Mouse (Mus musculus) MEL (cell line): ENCODE results near the gene Slc35d1. TPM values are rescaled to one million over a fixed set of nuclear protein-coding genes. Genes with fewer than 3 reads are reported as not detected.

Experiments used
- DNase-seq: peaks from one replicate; pipeline ENCODE4 v3.0.0; 2011; ENCODE audit warnings: low read depth, low spot score
- H3K27ac ChIP-seq: 2 replicates; pipeline ENCODE4 v1.5.1; 2012; ENCODE audit warnings: low read depth, mild to moderate bottlenecking, control low read depth, low read length, moderate library complexity; ENCODE audit not compliant: control insufficient read depth
- H3K27me3 ChIP-seq, 2 experiments: fragments of 150-350 bp in 1 of 2; sonication (generic) in 1 of 2; 2 replicates each; pipeline ENCODE4 v1.6.1; 2012; ENCODE audit warnings: low read length in 2 of 2, mild to moderate bottlenecking in 2 of 2, improper control_type of control experiment in 1 of 2, moderate library complexity in 1 of 2; ENCODE audit not compliant: insufficient read depth in 2 of 2, control insufficient read depth in 1 of 2
- H3K36me3 ChIP-seq, 2 experiments: 2 replicates each; pipeline ENCODE4 v1.6.1; 2012 to 2014; ENCODE audit warnings: low read length in 2 of 2, improper control_type of control experiment in 1 of 2, inconsistent platforms in 1 of 2, mild to moderate bottlenecking in 1 of 2; ENCODE audit not compliant: insufficient read depth in 2 of 2, control insufficient read depth in 1 of 2
- H3K4me1 ChIP-seq, 2 experiments: fragments of 150-350 bp in 1 of 2; sonication (generic) in 1 of 2; 2 replicates each; pipeline ENCODE4 v1.6.1; 2012; ENCODE audit warnings: low read length in 2 of 2, improper control_type of control experiment in 1 of 2, mild to moderate bottlenecking in 1 of 2; ENCODE audit not compliant: insufficient read depth in 2 of 2, control insufficient read depth in 1 of 2
- H3K4me3 ChIP-seq, 2 experiments: fragments of 150-350 bp in 1 of 2; sonication (generic) in 1 of 2; 2 replicates each; pipeline ENCODE4 v1.5.1; 2012; ENCODE audit warnings: low read depth in 2 of 2, low read length in 2 of 2, mild to moderate bottlenecking in 2 of 2, moderate library complexity in 2 of 2, control low read depth in 1 of 2, improper control_type of control experiment in 1 of 2; ENCODE audit not compliant: control insufficient read depth in 1 of 2, insufficient read depth in 1 of 2
- H3K79me2 ChIP-seq: 2 replicates; pipeline ENCODE4 v1.6.1; 2012; ENCODE audit warnings: mild to moderate bottlenecking, low read length, moderate library complexity; ENCODE audit not compliant: control insufficient read depth, poor library complexity, insufficient read depth
- H3K9ac ChIP-seq: 2 replicates; pipeline ENCODE4 v1.6.1; 2012; ENCODE audit warnings: low read depth, mild to moderate bottlenecking, control low read depth, low read length, moderate library complexity; ENCODE audit not compliant: control insufficient read depth, poor library complexity, severe bottlenecking
- H3K9me3 ChIP-seq: fragments of 150-350 bp; sonication (generic); replicated peaks from 2 replicates; pipeline ENCODE4 v1.6.1; 2012; ENCODE audit warnings: mild to moderate bottlenecking, low read length, improper control_type of control experiment, moderate library complexity; ENCODE audit not compliant: insufficient read depth
- BHLHE40 ChIP-seq: IDR thresholded peaks from 2 replicates; pipeline ENCODE4 v1.6.1; 2012; ENCODE audit warnings: low read depth, mild to moderate bottlenecking, inconsistent platforms, low read length, improper control_type of control experiment, borderline replicate concordance
- CTCF ChIP-seq, 3 experiments: IDR thresholded peaks in 2 of 3; conservative IDR thresholded peaks in 1 of 3; 2 replicates each; pipeline ENCODE4 v1.5.1; 2011 to 2012; ENCODE audit warnings: low read length in 3 of 3, low read depth in 2 of 3, mild to moderate bottlenecking in 2 of 3, improper control_type of control experiment in 1 of 3, inconsistent platforms in 1 of 3, mixed read lengths in 1 of 3, moderate library complexity in 1 of 3; ENCODE audit not compliant: control insufficient read depth in 1 of 3, insufficient read depth in 1 of 3, poor library complexity in 1 of 3, severe bottlenecking in 1 of 3
- EP300 ChIP-seq, 2 experiments: IDR thresholded peaks; 2 replicates each; pipeline ENCODE4 v1.6.1; 2011; ENCODE audit warnings: improper control_type of control experiment in 2 of 2, low read length in 2 of 2, low read depth in 1 of 2, mild to moderate bottlenecking in 1 of 2
- GATA1 ChIP-seq: IDR thresholded peaks from 2 replicates; pipeline ENCODE4 v1.6.1; 2011; ENCODE audit warnings: low read depth, low read length, improper control_type of control experiment
- JUND ChIP-seq: IDR thresholded peaks from 2 replicates; pipeline ENCODE4 v1.6.1; 2011; ENCODE audit warnings: low read depth, mild to moderate bottlenecking, improper control_type of control experiment, low read length
- MAFK ChIP-seq: IDR thresholded peaks from 2 replicates; pipeline ENCODE4 v1.6.1; 2011; ENCODE audit warnings: low read depth, mild to moderate bottlenecking, low read length, improper control_type of control experiment, borderline replicate concordance
- MAX ChIP-seq: IDR thresholded peaks from 2 replicates; pipeline ENCODE4 v1.6.1; 2011; ENCODE audit warnings: low read length, improper control_type of control experiment
- MEF2A ChIP-seq: IDR thresholded peaks from 2 replicates; pipeline ENCODE4 v1.6.1; 2014; ENCODE audit warnings: low read depth, mild to moderate bottlenecking, inconsistent platforms, low read length, improper control_type of control experiment; ENCODE audit not compliant: poor library complexity, insufficient replicate concordance, severe bottlenecking; ENCODE audit errors: extremely low read depth
- MYB ChIP-seq: IDR thresholded peaks from 2 replicates; pipeline ENCODE4 v1.6.1; 2011; ENCODE audit warnings: mild to moderate bottlenecking, low read depth, low read length, improper control_type of control experiment
- NRF1 ChIP-seq: IDR thresholded peaks from 2 replicates; pipeline ENCODE4 v1.6.1; 2014; ENCODE audit warnings: low read depth, mild to moderate bottlenecking, inconsistent platforms, low read length, improper control_type of control experiment, moderate library complexity; ENCODE audit not compliant: poor library complexity, insufficient read depth, severe bottlenecking
- POLR2A ChIP-seq, 2 experiments: IDR thresholded peaks; 2 replicates each; pipeline ENCODE4 v1.6.1; 2011 to 2012; ENCODE audit warnings: low read length in 2 of 2, mild to moderate bottlenecking in 2 of 2, control low read depth in 1 of 2, improper control_type of control experiment in 1 of 2, low read depth in 1 of 2, moderate library complexity in 1 of 2; ENCODE audit not compliant: control insufficient read depth in 1 of 2, insufficient read depth in 1 of 2, poor library complexity in 1 of 2
- RAD21 ChIP-seq: IDR thresholded peaks from 2 replicates; pipeline ENCODE4 v1.6.1; 2011; ENCODE audit warnings: mild to moderate bottlenecking, low read depth, low read length, improper control_type of control experiment
- SIN3A ChIP-seq: IDR thresholded peaks from 2 replicates; pipeline ENCODE4 v1.6.1; 2012; ENCODE audit warnings: low read length, improper control_type of control experiment, inconsistent platforms
- SMC3 ChIP-seq: IDR thresholded peaks from 2 replicates; pipeline ENCODE4 v1.6.1; 2011; ENCODE audit warnings: low read depth, low read length, improper control_type of control experiment
- TBP ChIP-seq: IDR thresholded peaks from 2 replicates; pipeline ENCODE4 v1.8.0; 2011; ENCODE audit warnings: low read depth, low read length, improper control_type of control experiment
- USF1 ChIP-seq: IDR thresholded peaks from 2 replicates; pipeline ENCODE4 v1.6.1; 2014; ENCODE audit warnings: low read depth, mild to moderate bottlenecking, inconsistent platforms, low read length, improper control_type of control experiment, moderate library complexity
- USF2 ChIP-seq, 2 experiments: IDR thresholded peaks; 2 replicates each; pipeline ENCODE4 v1.6.1; 2011 to 2012; ENCODE audit warnings: improper control_type of control experiment in 2 of 2, low read length in 2 of 2, borderline replicate concordance in 1 of 2, inconsistent platforms in 1 of 2, low read depth in 1 of 2, mild to moderate bottlenecking in 1 of 2; ENCODE audit not compliant: insufficient read depth in 1 of 2
- ZC3H11A ChIP-seq: IDR thresholded peaks from 2 replicates; pipeline ENCODE4 v1.6.1; 2012; ENCODE audit warnings: low read depth, mild to moderate bottlenecking, inconsistent platforms, low read length, improper control_type of control experiment
- ZNF384 ChIP-seq: IDR thresholded peaks from 2 replicates; pipeline ENCODE4 v1.6.1; 2012; ENCODE audit warnings: low read depth, mild to moderate bottlenecking, inconsistent platforms, low read length, improper control_type of control experiment
- polyA plus RNA-seq, 2 experiments: library from polyadenylated mRNA; stranded (reverse) in 1 of 2; unstranded in 1 of 2; fragments of >175 nt in 1 of 2; fragments of >200 nt in 1 of 2; gene quantifications; 2 replicates each; pipeline versions ENCODE4 v1.2.1 to v1.2.4; 2012; ENCODE audit warnings: low replicate concordance in 2 of 2, low read depth in 1 of 2; ENCODE audit not compliant: insufficient read length in 2 of 2, insufficient read depth in 1 of 2, missing spikeins in 1 of 2
- total RNA-seq: library from RNA; depleted of rRNA; stranded (reverse); fragments of 300-350 nt; gene quantifications from 2 replicates; pipeline ENCODE4 v1.2.3, GENCODE M21; 2012

The Slc35d1 gene
- total and polyA plus RNA-seq, 3 experiments: 5.0 to 33.7 (median 10.0) TPM

GRCm38 (mm10) chr4:103146339-103146738 lies 68.6 kb downstream of the Slc35d1 start:
- no peaks in the 10 kb centered on the region for H3K27me3 ChIP-seq
- peak; percentile 65 for TF ChIP-seq RAD21
- TF ChIP-seq ZNF384: no peak
- no peak for TF ChIP-seq USF1
- no peak for TF ChIP-seq MEF2A
- no peak for TF ChIP-seq NRF1
- no peak for TF ChIP-seq MAFK
- no peak for TF ChIP-seq TBP
- TF ChIP-seq JUND: no peak
- TF ChIP-seq POLR2A (IDR thresholded peaks at IDR 0.05; ENCODE audit: control insufficient read depth in 1 of 2, insufficient read depth in 1 of 2, low read depth in 1 of 2, low read length in 2 of 2, poor library complexity in 1 of 2): no peak
- TF ChIP-seq SMC3: peak; percentile 79
- TF ChIP-seq MAX: no peak
- TF ChIP-seq CTCF (IDR thresholded peaks at IDR 0.05 in 2 of 3, conservative IDR thresholded peaks at IDR 0.05 in 1 of 3; ENCODE audit: control insufficient read depth in 1 of 3, insufficient read depth in 1 of 3, low read depth in 2 of 3, low read length in 3 of 3, poor library complexity in 1 of 3, severe bottlenecking in 1 of 3): peak; percentile 62 to 81 (median 71)
- no peak for TF ChIP-seq MYB
- TF ChIP-seq ZC3H11A: peak; percentile 16; the same call in 1 of the 2 replicates
- TF ChIP-seq GATA1: no peak
- no peak for TF ChIP-seq USF2 (IDR thresholded peaks at IDR 0.05; ENCODE audit: borderline replicate concordance in 1 of 2, insufficient read depth in 1 of 2, low read depth in 1 of 2, low read length in 2 of 2)
- no peak for TF ChIP-seq SIN3A
- no peak overlapping the region for H3K4me3 ChIP-seq
- no peaks in the 10 kb centered on the region for H3K79me2 ChIP-seq
- DNase-seq: peak; percentile 68
- no peak overlapping the region for H3K27ac ChIP-seq
- peaks cover 0 to 38% of the 10 kb centered on the region in 2 experiments; a peak in 2 of 4 replicates for H3K36me3 ChIP-seq
- H3K4me1 ChIP-seq: no peaks in the 10 kb centered on the region
- H3K9ac ChIP-seq: no peak overlapping the region
- H3K9me3 ChIP-seq: no peaks in the 10 kb centered on the region

GRCm38 (mm10) chr4:103136946-103137345 lies 78.0 kb downstream of the Slc35d1 start:
- peak; percentile 67 for DNase-seq
- TF ChIP-seq NRF1 (no peak), EP300 (IDR thresholded peaks at IDR 0.05; ENCODE audit: low read depth in 1 of 2, low read length in 2 of 2) (peak in 1 of 2 experiments; percentile 42; a peak in 1 of 4 replicates), BHLHE40 (peak; percentile 69; the same call in 1 of the 2 replicates), CTCF (IDR thresholded peaks at IDR 0.05 in 2 of 3, conservative IDR thresholded peaks at IDR 0.05 in 1 of 3; ENCODE audit: control insufficient read depth in 1 of 3, insufficient read depth in 1 of 3, low read depth in 2 of 3, low read length in 3 of 3, poor library complexity in 1 of 3, severe bottlenecking in 1 of 3) (no peak), GATA1 (peak; percentile 53), SIN3A (0 out of 2 replicates have a peak, but pooled peaks have one; percentile 50), SMC3 (no peak)
- H3K27me3 ChIP-seq: no peaks in the 10 kb centered on the region
- H3K4me3 ChIP-seq: no peak overlapping the region
- H3K9me3 ChIP-seq: no peaks in the 10 kb centered on the region
- no peak overlapping the region; the same call in 1 of the 2 replicates for H3K27ac ChIP-seq
- H3K9ac ChIP-seq: no peak overlapping the region
- H3K36me3 ChIP-seq: peaks cover 19 to 38% of the 10 kb centered on the region in 2 experiments
- peaks cover 5 to 7% of the 10 kb centered on the region in 2 experiments for H3K4me1 ChIP-seq
- H3K79me2 ChIP-seq: no peaks in the 10 kb centered on the region; the same call in 1 of the 2 replicates
